Mouse (Mus musculus) forebrain, postnatal 0 days (tissue): ENCODE data around the gene Shc4. TPM values are rescaled to one million over a fixed set of nuclear protein-coding genes. Genes with fewer than 3 reads are reported as not detected.

ENCODE experiments used
- ATAC-seq: fragments of 200-750 bp; cut with Nextera tagmentation; 2 replicates; pipeline ENCODE4 v1.8.0; 2017; ENCODE audit warnings: mild to moderate bottlenecking, moderate library complexity
- DNase-seq: peaks from one replicate; pipeline ENCODE4 v3.0.0-alpha.2; 2015
- H3K27ac ChIP-seq: fragments of 300-500 bp; sonication (generic); 2 replicates; pipeline ENCODE4 v1.5.1; 2014; ENCODE audit warnings: low read depth, mild to moderate bottlenecking, antibody characterized with exemption, low read length, moderate library complexity, mixed read lengths
- H3K27me3 ChIP-seq: fragments of 300-500 bp; sonication (generic); 2 replicates; pipeline ENCODE4 v1.6.1; 2014; ENCODE audit warnings: mild to moderate bottlenecking, low read length, mixed read lengths; ENCODE audit not compliant: insufficient read depth
- H3K36me3 ChIP-seq: fragments of 300-500 bp; sonication (generic); 2 replicates; pipeline ENCODE4 v1.6.1; 2014; ENCODE audit warnings: mild to moderate bottlenecking, moderate library complexity; ENCODE audit not compliant: insufficient read depth
- H3K4me1 ChIP-seq: fragments of 300-500 bp; sonication (generic); 2 replicates; pipeline ENCODE4 v1.6.1; 2014; ENCODE audit warnings: antibody characterized with exemption; ENCODE audit not compliant: insufficient read depth
- H3K4me2 ChIP-seq: fragments of 300-500 bp; sonication (generic); 2 replicates; pipeline ENCODE4 v1.6.1; 2014; ENCODE audit warnings: low read depth, mild to moderate bottlenecking, moderate library complexity
- H3K4me3 ChIP-seq: fragments of 300-500 bp; sonication (generic); 2 replicates; pipeline ENCODE4 v1.5.1; 2014; ENCODE audit warnings: low read depth, low read length, mixed read lengths
- H3K9ac ChIP-seq: fragments of 300-500 bp; sonication (generic); 2 replicates; pipeline ENCODE4 v1.6.1; 2014; ENCODE audit warnings: mild to moderate bottlenecking
- H3K9me3 ChIP-seq: fragments of 300-500 bp; sonication (generic); 2 replicates; pipeline ENCODE4 v1.6.1; 2016; ENCODE audit warnings: low read length
- CTCF ChIP-seq: sonication (generic); IDR thresholded peaks from 2 replicates; pipeline ENCODE4 v1.5.1; 2016; ENCODE audit warnings: antibody characterized with exemption, control low read depth, low read depth
- WGBS: fragments of 180-500 bp; shearing (Covaris S2); extraction: QIAGEN DNeasy Blood & Tissue Kit; methylation state at CpG from one replicate; pipeline ENCODE4 v1.1.7; 2014; 5-methylcytosine and 5-hydroxymethylcytosine counted together
- polyA plus RNA-seq: library from polyadenylated mRNA; unstranded; fragments of >200 nt; fragmentation: Nextera tagmentation; extraction: Ambion mirVana; gene quantifications from 2 replicates; pipeline ENCODE4 v1.2.1, GENCODE M21; 2015
- total RNA-seq: library from RNA; depleted of rRNA; stranded (reverse); fragments of >200 nt; gene quantifications from 2 replicates; pipeline ENCODE4 v1.2.3, GENCODE M21; 2014; rRNA removed

Gene Shc4
- total and polyA plus RNA-seq, 2 experiments from 2014 or later = 2.5 to 6.8 TPM

DNA sequence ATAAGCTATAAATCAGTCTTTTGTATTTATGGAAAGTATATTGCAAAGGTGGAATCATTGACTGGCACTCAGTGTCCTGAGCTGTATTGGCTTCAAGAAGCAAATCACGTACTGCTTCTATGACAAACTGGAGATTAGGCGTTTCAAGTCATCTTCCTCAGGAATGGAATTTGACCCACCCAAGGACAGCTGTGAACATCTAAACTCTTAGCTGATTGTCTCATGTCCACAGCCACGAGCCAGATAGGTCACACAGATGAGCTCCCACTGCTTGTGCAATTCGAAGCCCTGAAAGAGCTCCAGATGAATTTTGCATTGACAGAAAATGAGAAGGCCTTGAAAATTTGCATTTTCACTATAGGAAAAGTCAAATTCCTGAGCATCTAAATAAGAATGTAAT is 146.3 kb downstream of the Shc4 start:
- H3K9ac ChIP-seq = no peak overlapping the region
- H3K36me3 ChIP-seq = peaks cover 12% of the 10 kb centered on the region
- TF ChIP-seq CTCF = no peak
- no peak overlapping the region for H3K27ac ChIP-seq
- no peak for ATAC-seq
- H3K9me3 ChIP-seq = no peaks in the 10 kb centered on the region
- H3K27me3 ChIP-seq = no peaks in the 10 kb centered on the region
- no peak overlapping the region for H3K4me3 ChIP-seq
- H3K4me1 ChIP-seq = no peaks in the 10 kb centered on the region
- H3K4me2 ChIP-seq = no peak overlapping the region
- WGBS = 85% methylated on average over 4 of the region's 4 CpGs
- DNase-seq = no peak

Other genes starting within 250 kb of the Shc4 start
- gene Gm9913, start 219.1 kb downstream of the Shc4 start, total RNA-seq = 0.05 and 0.15 TPM in 2 replicates
- gene Gm9913, start 219.1 kb downstream of the Shc4 start, polyA plus RNA-seq = 0.09 and 0.23 TPM in 2 replicates
- gene Fbn1, start 216.2 kb downstream of the Shc4 start, total RNA-seq = 10.7 and 16.7 TPM in 2 replicates
- 1.1 and 1.7 TPM in 2 replicates for gene Fbn1, start 216.2 kb downstream of the Shc4 start, polyA plus RNA-seq
- 2.2 and 2.4 TPM in 2 replicates for gene Cep152, start 99.0 kb downstream of the Shc4 start, total RNA-seq
- gene Cep152, start 99.0 kb downstream of the Shc4 start, polyA plus RNA-seq = 0.92 and 1.4 TPM in 2 replicates
- gene Eid1, start 51.1 kb downstream of the Shc4 start, total RNA-seq = 575 and 636 TPM in 2 replicates
- 454 and 459 TPM in 2 replicates for gene Eid1, start 51.1 kb downstream of the Shc4 start, polyA plus RNA-seq
- gene Secisbp2l, start 58.7 kb upstream of the Shc4 start, total RNA-seq = 56.8 and 65.6 TPM in 2 replicates
- gene Secisbp2l, start 58.7 kb upstream of the Shc4 start, polyA plus RNA-seq = 20.9 and 29.8 TPM in 2 replicates
- gene Galk2, start 135.0 kb upstream of the Shc4 start, total RNA-seq = 28.5 and 39.4 TPM in 2 replicates
- gene Galk2, start 135.0 kb upstream of the Shc4 start, polyA plus RNA-seq = 23.7 and 27.8 TPM in 2 replicates
- gene Cops2, start 135.0 kb upstream of the Shc4 start, total RNA-seq = 92.8 and 114 TPM in 2 replicates
- gene Cops2, start 135.0 kb upstream of the Shc4 start, polyA plus RNA-seq = 54.1 and 56.8 TPM in 2 replicates